Mouse (Mus musculus): ENCODE data around the gene Prl3a1.

The Prl3a1 gene

DNA sequence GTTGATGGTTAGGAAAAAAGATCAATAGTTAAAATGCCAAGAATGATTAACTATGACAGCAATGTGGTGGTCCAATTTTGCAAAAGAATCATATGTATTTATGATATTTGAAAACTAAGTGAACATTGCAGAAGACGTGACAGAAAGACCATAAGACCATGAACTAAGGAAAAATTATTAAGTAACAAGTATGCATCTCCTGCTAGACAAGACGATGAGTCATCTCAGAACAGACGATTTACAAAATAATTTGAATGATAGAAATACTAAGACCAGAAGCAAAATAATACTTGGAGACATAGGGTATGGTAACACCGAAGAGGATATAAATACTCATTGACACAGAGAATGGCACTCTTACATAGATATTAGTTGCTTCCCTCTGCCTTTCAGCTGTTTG, at the start of gene Prl3a1:
Gene Prl3a1, plus strand, starts transcription at position 301 of the 400 bp plus-strand sequence.
- DNase-seq, result no peak

DNA sequence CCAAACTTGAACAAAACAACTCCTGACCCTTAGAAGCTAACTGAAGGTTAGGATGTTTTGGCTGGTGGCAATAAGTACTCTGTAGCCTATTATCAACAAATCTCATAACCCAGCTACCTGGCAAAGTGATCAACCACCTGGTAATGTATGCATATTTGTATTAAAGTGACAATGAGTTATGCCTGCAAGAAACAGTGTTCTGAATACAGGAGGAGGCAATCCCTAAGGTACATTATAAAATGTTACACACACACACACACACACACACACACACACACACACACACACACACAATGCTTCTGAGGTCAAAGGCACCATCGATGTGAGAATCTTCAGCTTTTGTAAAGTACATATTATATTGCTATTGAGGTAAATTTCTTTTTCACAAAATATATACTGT, 17.7 kb upstream of the Prl3a1 start, which contains the start of gene Prl3b1:
Gene Prl3b1, plus strand, starts transcription at position 301 of the 400 bp plus-strand sequence.
- DNase-seq, result no peak

DNA sequence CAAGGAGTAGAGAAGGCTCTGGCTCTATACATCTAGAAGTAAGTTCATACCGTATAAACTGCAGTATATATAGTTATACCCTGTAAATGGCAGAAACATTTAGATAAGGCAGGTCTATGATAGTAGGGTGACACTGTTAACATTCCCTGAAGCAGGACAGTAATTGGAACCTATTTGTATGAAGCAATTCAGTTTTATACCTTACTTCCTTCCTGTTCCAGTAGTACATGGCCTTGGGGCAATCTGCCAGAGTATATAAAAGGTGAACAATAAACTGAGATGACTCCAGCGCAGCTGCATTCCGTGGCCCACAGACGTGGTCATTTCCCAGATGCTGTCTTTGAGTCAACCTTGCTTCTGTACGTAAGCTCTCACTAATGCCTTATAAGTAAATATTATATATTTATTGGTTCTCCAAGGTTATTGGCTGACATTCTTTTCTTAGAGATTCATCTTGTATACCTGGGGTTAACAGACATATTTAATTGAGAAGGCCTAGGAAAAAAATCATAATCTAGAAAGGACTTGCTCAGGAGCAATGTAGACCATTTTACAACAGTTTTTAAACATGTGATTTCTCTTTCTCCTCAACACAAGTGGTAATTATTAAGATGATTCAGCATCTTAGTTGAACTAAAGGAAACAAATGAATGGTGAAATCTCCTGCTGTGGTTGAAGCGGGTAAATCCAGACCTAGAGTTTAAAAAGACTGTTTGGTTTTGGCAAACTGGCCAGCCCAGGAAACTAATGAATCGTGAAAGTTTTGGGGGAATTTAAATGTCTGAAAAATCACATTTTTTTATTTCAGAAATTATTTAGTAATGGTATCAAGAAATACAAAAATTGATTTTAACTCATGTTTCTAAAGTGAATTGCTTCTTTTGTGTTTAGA, 53.3 kb downstream of the Prl3a1 start, which contains the start of gene Prl6a1:
Gene Prl6a1, plus strand, starts transcription at position 294 of the 892 bp plus-strand sequence.
- no peak for DNase-seq
